ENCODE assay signal across 18 mouse cellular contexts in genomic region chr6:76763852-76764251, GRCm38 (mm10).
DNase-seq lines count a peak whose midpoint lies in the region; ATAC-seq and TF ChIP-seq lines count a peak whose summit lies in the region.
"Had no signal": no experiment of that assay in that cellular context is flagged by ENCODE, and none has a peak within 500 bp of the region (broad histone marks: within the 10 kb centered on the region; RNA-seq: fewer than 3 reads in every experiment).

No protein-coding gene starts in this region.

- H3K4me3 ChIP-seq in left cerebral cortex, adult 2 months, result no peak overlapping the region
- no peak overlapping the region for H3K4me3 ChIP-seq in intestine, embryonic 16.5 days (ENCODE audit: low read length)
- H3K4me3 ChIP-seq: neural tube, embryonic 13.5 days had no signal

- no peak overlapping the region for H3K9ac ChIP-seq in intestine, embryonic 16.5 days (ENCODE audit: low read depth, low read length)
- H3K9ac ChIP-seq: neural tube, embryonic 13.5 days had no signal

- 93% methylated on average over 7 of the region's 7 CpGs for WGBS in intestine, embryonic 16.5 days

- no peaks in the 10 kb centered on the region for H3K9me3 ChIP-seq in intestine, embryonic 16.5 days (ENCODE audit: control insufficient read depth, low read length)
- H3K9me3 ChIP-seq: neural tube, embryonic 13.5 days had no signal

- H3K4me1 ChIP-seq in intestine, embryonic 16.5 days (ENCODE audit: control insufficient read depth, insufficient read depth, low read length), result no peaks in the 10 kb centered on the region
- H3K4me1 ChIP-seq: neural tube, embryonic 13.5 days had no signal

- no peak overlapping the region for H3K4me2 ChIP-seq in intestine, embryonic 16.5 days (ENCODE audit: low read depth, low read length)
- H3K4me2 ChIP-seq: midbrain, embryonic 11.5 days; neural tube, embryonic 13.5 days had no signal

- H3K36me3 ChIP-seq in intestine, embryonic 16.5 days (ENCODE audit: control insufficient read depth, insufficient read depth, low read length), result no peaks in the 10 kb centered on the region
- H3K36me3 ChIP-seq: neural tube, embryonic 13.5 days had no signal

- no peak for ATAC-seq in intestine, embryonic 16.5 days
- ATAC-seq in granulocyte monocyte progenitor cell, adult 5-6 weeks (replicated peaks; ENCODE audit: poor library complexity, severe bottlenecking), result no peak
- ATAC-seq: forebrain, embryonic 14.5 days; hindbrain, postnatal 0 days had no signal

- DNase-seq in cerebellum, adult 11-12 months, result peak; percentile 10
- DNase-seq in cerebellum, adult 11 months, result no peak
- peak; percentile 11 to 22 for DNase-seq in left cerebral cortex, postnatal 10 days (ENCODE audit: extremely low spot score in 1 of 2, low spot score in 2 of 2)
- DNase-seq in left cerebral cortex, adult 2 months (ENCODE audit: extremely low spot score in 1 of 2, low spot score in 2 of 2), result no peak
- peak; percentile 42 to 50 for DNase-seq in layer of hippocampus, postnatal 36 days
- no peak for DNase-seq in thymus, postnatal 25 days
- DNase-seq: heart, adult 18-20 months; kidney, adult 2 months; kidney, postnatal 25 days; lung, adult 2 months; thymus, adult 18-20 months had no signal

- TF ChIP-seq CTCF in left cerebral cortex, adult 2 months (IDR thresholded peaks at IDR 0.05), result no peak

- intact Hi-C loops in left cerebral cortex, postnatal 10 days (cut with DNase I), result no loop called here
- intact Hi-C loops in left cerebral cortex, adult 2 months (cut with DNase I), result no loop called here

- H3K27me3 ChIP-seq in intestine, embryonic 16.5 days (replicated peaks; ENCODE audit: control insufficient read depth, insufficient read depth, low read length), result no peaks in the 10 kb centered on the region
- H3K27me3 ChIP-seq: neural tube, embryonic 13.5 days had no signal

- no peak overlapping the region for H3K27ac ChIP-seq in left cerebral cortex, adult 2 months
- no peak overlapping the region for H3K27ac ChIP-seq in intestine, embryonic 16.5 days (ENCODE audit: low read length)
- H3K27ac ChIP-seq: hindbrain, postnatal 0 days; macrophage; neural tube, embryonic 13.5 days had no signal

Comparison
In these comparisons a context has a peak if more than half of its experiments do, and no peak if none do; other contexts are left out.
1. DNase-seq: peak in cerebellum, adult 11-12 months (single experiment), left cerebral cortex, postnatal 10 days (2 of 2) and layer of hippocampus, postnatal 36 days (2 of 2); none in cerebellum, adult 11 months (single experiment), left cerebral cortex, adult 2 months (0 of 2) and thymus, postnatal 25 days (single experiment).